Mouse (Mus musculus): Measurements from ENCODE around the gene Mill2. TPM values are rescaled to one million over a fixed set of nuclear protein-coding genes. Genes with fewer than 3 reads are reported as not detected.
"Not testable (repeated sequence)": the region's sequence is repeated elsewhere in the genome, so short reads cannot be mapped to it uniquely, and the experiment has no call there.

Gene Mill2
- 1.3 and 2.1 TPM in 2 replicates for polyA plus RNA-seq (2015; fragmentation: Nextera tagmentation; extraction: Ambion mirVana)

- Histone ChIP-seq H3K9me3 (replicated peaks; ENCODE audit: control insufficient read depth, low read length) (no peaks in the 10 kb centered on the region), H3K27ac (ENCODE audit: low read length) (peak within 1 kb of the TSS; percentile 97), H3K4me3 (replicated peaks; ENCODE audit: low read length) (peak within 1 kb of the TSS; percentile 54), H3K36me3 (ENCODE audit: control insufficient read depth, insufficient read depth, low read length) (no peaks in the 10 kb centered on the region), H3K27me3 (ENCODE audit: control insufficient read depth, insufficient read depth, low read length) (no peaks in the 10 kb centered on the region), H3K4me1 (ENCODE audit: control insufficient read depth, insufficient read depth, low read length) (peaks cover 6% of the 10 kb centered on the region; the same call in 1 of the 2 replicates), H3K4me2 (ENCODE audit: low read depth, low read length) (peak within 1 kb of the TSS; percentile 71), H3K9ac (ENCODE audit: low read length) (peak within 1 kb of the TSS; percentile 71)
- peak; percentile 49 for ATAC-seq (ENCODE audit: insufficient read depth, low FRiP score)
- 4% methylated on average over 3 of the region's 3 CpGs for WGBS
Measured at GRCm38 (mm10) chr7:18839865-18840264, at the start of gene Mill2. Mill2 (plus strand) TSS chr7:18839966.

DNA sequence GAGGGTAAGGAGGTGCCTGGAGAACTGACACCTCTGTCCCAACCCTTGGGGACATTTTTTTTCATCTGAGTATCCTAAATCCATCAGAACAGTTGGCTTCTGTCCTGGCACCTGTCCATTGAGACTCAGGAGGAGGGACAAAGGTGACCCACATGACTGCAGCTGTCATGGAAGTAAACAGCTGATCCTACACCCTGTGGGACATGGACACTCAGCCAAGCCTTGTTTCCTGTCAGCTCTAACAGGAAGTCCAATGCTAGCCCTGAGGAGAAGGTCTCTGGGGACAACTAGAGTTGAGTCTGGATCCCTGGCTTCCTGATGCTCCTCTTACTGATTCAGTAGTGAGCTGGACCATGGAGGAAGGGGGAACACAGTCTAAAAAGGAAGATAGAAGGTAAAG lies 49.1 kb upstream of the Mill2 start:
- H3K27me3 ChIP-seq (ENCODE audit: control insufficient read depth, insufficient read depth, low read length); H3K4me2 ChIP-seq (ENCODE audit: low read depth, low read length); H3K27ac ChIP-seq (ENCODE audit: low read length); H3K4me3 ChIP-seq (replicated peaks; ENCODE audit: low read length); H3K9me3 ChIP-seq (replicated peaks; ENCODE audit: control insufficient read depth, low read length); H3K9ac ChIP-seq (ENCODE audit: low read length); H3K4me1 ChIP-seq (ENCODE audit: control insufficient read depth, insufficient read depth, low read length); ATAC-seq (ENCODE audit: insufficient read depth, low FRiP score); H3K36me3 ChIP-seq (ENCODE audit: control insufficient read depth, insufficient read depth, low read length): not testable (repeated sequence)

- no peaks in the 10 kb centered on the region for H3K36me3 ChIP-seq (ENCODE audit: control insufficient read depth, insufficient read depth, low read length)
- H3K4me1 ChIP-seq (ENCODE audit: control insufficient read depth, insufficient read depth, low read length): no peaks in the 10 kb centered on the region
- H3K4me2 ChIP-seq (ENCODE audit: low read depth, low read length): no peak within 1 kb of the TSS
- WGBS: 72% methylated on average over 1 of the region's 1 CpGs
- no peak for ATAC-seq (ENCODE audit: insufficient read depth, low FRiP score)
- no peak within 1 kb of the TSS for H3K27ac ChIP-seq (ENCODE audit: low read length)
- no peak within 1 kb of the TSS for H3K4me3 ChIP-seq (replicated peaks; ENCODE audit: low read length)
- H3K27me3 ChIP-seq (ENCODE audit: control insufficient read depth, insufficient read depth, low read length): no peaks in the 10 kb centered on the region
- no peak within 1 kb of the TSS for H3K9ac ChIP-seq (ENCODE audit: low read length)
- H3K9me3 ChIP-seq (replicated peaks; ENCODE audit: control insufficient read depth, low read length): no peaks in the 10 kb centered on the region
Measured at GRCm38 (mm10) chr7:18798420-18798819, 41.3 kb upstream of the Mill2 start, which contains the start of gene Psg19. Psg19 (minus strand) TSS chr7:18798520.

- Histone ChIP-seq H3K4me2 (ENCODE audit: low read depth, low read length) (no peak overlapping the region), H3K36me3 (ENCODE audit: control insufficient read depth, insufficient read depth, low read length) (no peaks in the 10 kb centered on the region), H3K4me1 (ENCODE audit: control insufficient read depth, insufficient read depth, low read length) (no peaks in the 10 kb centered on the region), H3K27me3 (ENCODE audit: control insufficient read depth, insufficient read depth, low read length) (no peaks in the 10 kb centered on the region), H3K9me3 (replicated peaks; ENCODE audit: control insufficient read depth, low read length) (no peaks in the 10 kb centered on the region), H3K9ac (ENCODE audit: low read length) (no peak overlapping the region), H3K27ac (ENCODE audit: low read length) (no peak overlapping the region), H3K4me3 (replicated peaks; ENCODE audit: low read length) (no peak overlapping the region)
- WGBS: 34% methylated on average over 3 of the region's 3 CpGs
- ATAC-seq (ENCODE audit: insufficient read depth, low FRiP score): no peak
Measured at GRCm38 (mm10) chr7:18799129-18799528, 40.6 kb upstream of the Mill2 start.

DNA sequence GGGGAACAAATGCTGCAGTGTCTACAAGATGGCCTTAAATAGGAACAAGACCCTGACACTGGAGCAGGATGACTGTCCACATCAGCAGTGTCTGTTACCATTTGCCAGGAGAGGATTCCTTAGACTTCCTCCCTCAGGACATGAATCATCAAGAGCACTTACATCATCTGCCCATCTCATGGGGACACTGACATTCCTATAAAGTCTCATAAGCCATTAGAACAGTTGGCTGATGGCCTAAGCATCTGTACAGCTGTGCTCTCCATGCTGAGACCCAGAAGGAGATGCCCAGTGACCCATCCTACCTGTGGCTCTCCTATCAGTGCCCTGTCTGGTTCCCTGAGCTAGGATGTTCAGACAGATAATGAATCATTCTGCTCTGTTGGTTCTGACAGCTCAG lies 36.2 kb upstream of the Mill2 start:
- Histone ChIP-seq H3K36me3 (ENCODE audit: control insufficient read depth, insufficient read depth, low read length) (no peaks in the 10 kb centered on the region), H3K4me2 (ENCODE audit: low read depth, low read length) (no peak overlapping the region), H3K4me1 (ENCODE audit: control insufficient read depth, insufficient read depth, low read length) (no peaks in the 10 kb centered on the region), H3K9me3 (replicated peaks; ENCODE audit: control insufficient read depth, low read length) (no peaks in the 10 kb centered on the region), H3K27ac (ENCODE audit: low read length) (no peak overlapping the region), H3K9ac (ENCODE audit: low read length) (no peak overlapping the region), H3K4me3 (replicated peaks; ENCODE audit: low read length) (no peak overlapping the region), H3K27me3 (ENCODE audit: control insufficient read depth, insufficient read depth, low read length) (no peaks in the 10 kb centered on the region)
- no peak for ATAC-seq (ENCODE audit: insufficient read depth, low FRiP score)

DNA sequence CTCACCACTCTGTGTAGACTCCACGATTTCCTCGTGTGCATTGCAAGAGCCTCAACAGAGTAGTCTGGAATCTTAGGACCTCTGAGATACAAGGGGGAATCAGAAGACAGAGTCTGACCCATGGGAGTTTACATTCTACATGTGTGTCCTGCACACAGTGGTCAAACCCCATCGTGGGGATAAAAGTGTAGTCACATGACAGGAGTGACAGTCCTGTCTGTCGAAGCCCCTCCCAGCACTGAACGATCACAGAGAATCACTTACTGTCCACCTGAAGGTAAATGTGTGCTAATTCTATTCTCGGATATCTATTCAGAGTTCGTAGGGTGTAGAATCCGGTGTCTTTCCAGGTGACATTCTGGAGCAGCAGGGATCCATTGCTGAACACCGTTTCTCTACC lies 21.5 kb upstream of the Mill2 start:
- Histone ChIP-seq H3K27me3 (ENCODE audit: control insufficient read depth, insufficient read depth, low read length) (no peaks in the 10 kb centered on the region), H3K9me3 (replicated peaks; ENCODE audit: control insufficient read depth, low read length) (no peaks in the 10 kb centered on the region), H3K4me2 (ENCODE audit: low read depth, low read length) (no peak overlapping the region), H3K9ac (ENCODE audit: low read length) (no peak overlapping the region), H3K4me3 (replicated peaks; ENCODE audit: low read length) (no peak overlapping the region), H3K27ac (ENCODE audit: low read length) (no peak overlapping the region), H3K36me3 (ENCODE audit: control insufficient read depth, insufficient read depth, low read length) (no peaks in the 10 kb centered on the region), H3K4me1 (ENCODE audit: control insufficient read depth, insufficient read depth, low read length) (no peaks in the 10 kb centered on the region)
- 80% methylated on average over 9 of the region's 9 CpGs for WGBS
- no peak for ATAC-seq (ENCODE audit: insufficient read depth, low FRiP score)

GRCm38 (mm10) chr7:18821507-18821906 lies 18.3 kb upstream of the Mill2 start, which contains the start of gene Psg17:
Psg17 (minus strand) TSS chr7:18821607.
- Histone ChIP-seq H3K36me3 (ENCODE audit: control insufficient read depth, insufficient read depth, low read length) (no peaks in the 10 kb centered on the region), H3K27me3 (ENCODE audit: control insufficient read depth, insufficient read depth, low read length) (no peaks in the 10 kb centered on the region), H3K27ac (ENCODE audit: low read length) (no peak within 1 kb of the TSS), H3K9me3 (replicated peaks; ENCODE audit: control insufficient read depth, low read length) (no peaks in the 10 kb centered on the region), H3K4me1 (ENCODE audit: control insufficient read depth, insufficient read depth, low read length) (no peaks in the 10 kb centered on the region), H3K9ac (ENCODE audit: low read length) (no peak within 1 kb of the TSS), H3K4me2 (ENCODE audit: low read depth, low read length) (no peak within 1 kb of the TSS), H3K4me3 (replicated peaks; ENCODE audit: low read length) (no peak within 1 kb of the TSS)
- 70% methylated on average over 3 of the region's 3 CpGs for WGBS
- ATAC-seq (ENCODE audit: insufficient read depth, low FRiP score): no peak

GRCm38 (mm10) chr7:18827792-18828546 lies 11.8 kb upstream of the Mill2 start:
- H3K36me3 ChIP-seq (ENCODE audit: control insufficient read depth, insufficient read depth, low read length): no peaks in the 10 kb centered on the region
- no peak overlapping the region for H3K4me2 ChIP-seq (ENCODE audit: low read depth, low read length)
- H3K9me3 ChIP-seq (replicated peaks; ENCODE audit: control insufficient read depth, low read length): no peaks in the 10 kb centered on the region
- H3K4me3 ChIP-seq (replicated peaks; ENCODE audit: low read length): no peak overlapping the region
- H3K27ac ChIP-seq (ENCODE audit: low read length): no peak overlapping the region
- WGBS: 56% methylated on average over 26 of the region's 26 CpGs
- no peaks in the 10 kb centered on the region for H3K27me3 ChIP-seq (ENCODE audit: control insufficient read depth, insufficient read depth, low read length)
- ATAC-seq (ENCODE audit: insufficient read depth, low FRiP score): peak; percentile 68
- H3K4me1 ChIP-seq (ENCODE audit: control insufficient read depth, insufficient read depth, low read length): no peaks in the 10 kb centered on the region
- peak overlapping the region; percentile 35; the same call in 1 of the 2 replicates for H3K9ac ChIP-seq (ENCODE audit: low read length)

GRCm38 (mm10) chr7:18828592-18828991 lies 11.2 kb upstream of the Mill2 start:
- Histone ChIP-seq H3K4me1 (ENCODE audit: control insufficient read depth, insufficient read depth, low read length) (no peaks in the 10 kb centered on the region), H3K27me3 (ENCODE audit: control insufficient read depth, insufficient read depth, low read length) (no peaks in the 10 kb centered on the region), H3K4me2 (ENCODE audit: low read depth, low read length) (no peak overlapping the region), H3K9me3 (replicated peaks; ENCODE audit: control insufficient read depth, low read length) (no peaks in the 10 kb centered on the region), H3K36me3 (ENCODE audit: control insufficient read depth, insufficient read depth, low read length) (no peaks in the 10 kb centered on the region), H3K4me3 (replicated peaks; ENCODE audit: low read length) (no peak overlapping the region), H3K27ac (ENCODE audit: low read length) (no peak overlapping the region), H3K9ac (ENCODE audit: low read length) (no peak overlapping the region)
- 65% methylated on average over 9 of the region's 9 CpGs for WGBS
- ATAC-seq (ENCODE audit: insufficient read depth, low FRiP score): no peak

Data from stomach, embryonic 16.5 days (tissue).